Mouse (Mus musculus): ENCODE data around the gene Fnip2. TPM values are rescaled to one million over a fixed set of nuclear protein-coding genes. Genes with fewer than 3 reads are reported as not detected.

Fnip2 gene
- polyA plus RNA-seq, 1 experiment: 19.7 TPM

- Histone ChIP-seq H3K27ac (ENCODE audit: insufficient read depth, low read length) (peak overlapping the region; percentile 3; the same call in 1 of the 2 replicates), H3K4me3 (ENCODE audit: insufficient read depth, low read length) (no peak overlapping the region), H3K4me1 (ENCODE audit: control insufficient read depth, insufficient read depth, low read length) (0 out of 2 replicates have a peak, but pooled peaks cover 2% of the 10 kb centered on the region)
- TF ChIP-seq CTCF (IDR thresholded peaks at IDR 0.05; ENCODE audit: borderline replicate concordance, insufficient read depth, low read length) (no peak), POLR2A (IDR thresholded peaks at IDR 0.05; ENCODE audit: low read depth, low read length) (no peak)
These were observed 15.6 kb downstream of the Fnip2 start for GRCm38 (mm10) chr3:79551826-79552552.

GRCm38 (mm10) chr3:79549751-79550393, 17.7 kb downstream of the Fnip2 start:
- H3K27ac ChIP-seq (ENCODE audit: insufficient read depth, low read length): no peak overlapping the region
- TF ChIP-seq CTCF (IDR thresholded peaks at IDR 0.05; ENCODE audit: borderline replicate concordance, insufficient read depth, low read length) (no peak), POLR2A (IDR thresholded peaks at IDR 0.05; ENCODE audit: low read depth, low read length) (no peak)

GRCm38 (mm10) chr3:79548681-79549437, 18.7 kb downstream of the Fnip2 start:
- 0 out of 2 replicates have a peak, but pooled peaks cover 2% of the 10 kb centered on the region for H3K4me1 ChIP-seq (ENCODE audit: control insufficient read depth, insufficient read depth, low read length)
- TF ChIP-seq POLR2A (IDR thresholded peaks at IDR 0.05; ENCODE audit: low read depth, low read length): no peak
- TF ChIP-seq CTCF (IDR thresholded peaks at IDR 0.05; ENCODE audit: borderline replicate concordance, insufficient read depth, low read length): no peak
- H3K27ac ChIP-seq (ENCODE audit: insufficient read depth, low read length): no peak overlapping the region
- no peak overlapping the region for H3K4me3 ChIP-seq (ENCODE audit: insufficient read depth, low read length)

More at GRCm38 (mm10) chr3:79549751-79550393, 17.7 kb downstream of the Fnip2 start:
- H3K4me1 ChIP-seq (ENCODE audit: control insufficient read depth, insufficient read depth, low read length): 0 out of 2 replicates have a peak, but pooled peaks cover 2% of the 10 kb centered on the region
- H3K4me3 ChIP-seq (ENCODE audit: insufficient read depth, low read length): no peak overlapping the region

GRCm38 (mm10) chr3:79542585-79542984, 25.0 kb downstream of the Fnip2 start:
- TF ChIP-seq CTCF (IDR thresholded peaks at IDR 0.05; ENCODE audit: borderline replicate concordance, insufficient read depth, low read length): no peak
- no peak for TF ChIP-seq POLR2A (IDR thresholded peaks at IDR 0.05; ENCODE audit: low read depth, low read length)
- peak overlapping the region; percentile 72 for H3K27ac ChIP-seq (ENCODE audit: insufficient read depth, low read length)
- no peak overlapping the region for H3K4me3 ChIP-seq (ENCODE audit: insufficient read depth, low read length)
- H3K4me1 ChIP-seq (ENCODE audit: control insufficient read depth, insufficient read depth, low read length): peaks cover 9% of the 10 kb centered on the region

GRCm38 (mm10) chr3:79539656-79540055, 27.9 kb downstream of the Fnip2 start:
- peaks cover 15% of the 10 kb centered on the region for H3K4me1 ChIP-seq (ENCODE audit: control insufficient read depth, insufficient read depth, low read length)
- no peak overlapping the region for H3K4me3 ChIP-seq (ENCODE audit: insufficient read depth, low read length)
- no peak overlapping the region for H3K27ac ChIP-seq (ENCODE audit: insufficient read depth, low read length)
- no peak for TF ChIP-seq CTCF (IDR thresholded peaks at IDR 0.05; ENCODE audit: borderline replicate concordance, insufficient read depth, low read length)

GRCm38 (mm10) chr3:79539124-79539523, 28.5 kb downstream of the Fnip2 start:
- no peak for TF ChIP-seq POLR2A (IDR thresholded peaks at IDR 0.05; ENCODE audit: low read depth, low read length)
- TF ChIP-seq CTCF (IDR thresholded peaks at IDR 0.05; ENCODE audit: borderline replicate concordance, insufficient read depth, low read length): no peak
- Histone ChIP-seq H3K4me1 (ENCODE audit: control insufficient read depth, insufficient read depth, low read length) (peaks cover 15% of the 10 kb centered on the region), H3K27ac (ENCODE audit: insufficient read depth, low read length) (no peak overlapping the region), H3K4me3 (ENCODE audit: insufficient read depth, low read length) (no peak overlapping the region)

GRCm38 (mm10) chr3:79538342-79538741, 29.3 kb downstream of the Fnip2 start:
- Histone ChIP-seq H3K27ac (ENCODE audit: insufficient read depth, low read length) (no peak overlapping the region), H3K4me1 (ENCODE audit: control insufficient read depth, insufficient read depth, low read length) (peaks cover 13% of the 10 kb centered on the region), H3K4me3 (ENCODE audit: insufficient read depth, low read length) (no peak overlapping the region)
- no peak for TF ChIP-seq CTCF (IDR thresholded peaks at IDR 0.05; ENCODE audit: borderline replicate concordance, insufficient read depth, low read length)
- no peak for TF ChIP-seq POLR2A (IDR thresholded peaks at IDR 0.05; ENCODE audit: low read depth, low read length)

GRCm38 (mm10) chr3:79537626-79538203, 29.9 kb downstream of the Fnip2 start:
- no peak overlapping the region for H3K4me3 ChIP-seq (ENCODE audit: insufficient read depth, low read length)
- H3K27ac ChIP-seq (ENCODE audit: insufficient read depth, low read length): no peak overlapping the region
- H3K4me1 ChIP-seq (ENCODE audit: control insufficient read depth, insufficient read depth, low read length): peaks cover 9% of the 10 kb centered on the region
- TF ChIP-seq CTCF (IDR thresholded peaks at IDR 0.05; ENCODE audit: borderline replicate concordance, insufficient read depth, low read length) (no peak), POLR2A (IDR thresholded peaks at IDR 0.05; ENCODE audit: low read depth, low read length) (no peak)

- Histone ChIP-seq H3K4me1 (ENCODE audit: control insufficient read depth, insufficient read depth, low read length) (peaks cover 10% of the 10 kb centered on the region), H3K4me3 (ENCODE audit: insufficient read depth, low read length) (no peak overlapping the region), H3K27ac (ENCODE audit: insufficient read depth, low read length) (no peak overlapping the region)
- TF ChIP-seq POLR2A (IDR thresholded peaks at IDR 0.05; ENCODE audit: low read depth, low read length): no peak
- TF ChIP-seq CTCF (IDR thresholded peaks at IDR 0.05; ENCODE audit: borderline replicate concordance, insufficient read depth, low read length): no peak
These were observed 30.6 kb downstream of the Fnip2 start for GRCm38 (mm10) chr3:79537023-79537422.

All from embryonic fibroblast, embryonic 13.5 days (primary cell).